Mouse (Mus musculus): ENCODE measurements around the gene Rfx5. TPM values are rescaled to one million over a fixed set of nuclear protein-coding genes. Genes with fewer than 3 reads are reported as not detected.
"Not testable (repeated sequence)": the region's sequence is repeated elsewhere in the genome, so short reads cannot be mapped to it uniquely, and the experiment has no call there.

Rfx5 gene
- total RNA-seq (2015; ENCODE audit: low replicate concordance) (3.3 and 4.2 TPM in 2 replicates), total RNA-seq (2017; ENCODE audit: low replicate concordance) (2.2 and 5.9 TPM in 2 replicates)

- ATAC-seq (replicated peaks; ENCODE audit: low FRiP score, poor library complexity, severe bottlenecking), result peak; percentile 94
Observed at GRCm38 (mm10) chr3:94953764-94954616, at the start of gene Rfx5. Gene Rfx5 (plus strand): TSS chr3:94954075.

GRCm38 (mm10) chr3:94904759-94905158, 49.1 kb upstream of the Rfx5 start:
- ATAC-seq (replicated peaks; ENCODE audit: low FRiP score, poor library complexity, severe bottlenecking), result not testable (repeated sequence)

GRCm38 (mm10) chr3:94906482-94906881, 47.4 kb upstream of the Rfx5 start:
- ATAC-seq (replicated peaks; ENCODE audit: low FRiP score, poor library complexity, severe bottlenecking), result peak; percentile 79

GRCm38 (mm10) chr3:94911050-94911693, 42.7 kb upstream of the Rfx5 start:
- ATAC-seq (replicated peaks; ENCODE audit: low FRiP score, poor library complexity, severe bottlenecking), result no peak

- ATAC-seq (replicated peaks; ENCODE audit: low FRiP score, poor library complexity, severe bottlenecking), result no peak
Observed at GRCm38 (mm10) chr3:94913801-94914200, 40.1 kb upstream of the Rfx5 start.

GRCm38 (mm10) chr3:94915903-94916741, 37.8 kb upstream of the Rfx5 start:
- ATAC-seq (replicated peaks; ENCODE audit: low FRiP score, poor library complexity, severe bottlenecking), result no peak

- ATAC-seq (replicated peaks; ENCODE audit: low FRiP score, poor library complexity, severe bottlenecking), result peak; percentile 97
Observed at GRCm38 (mm10) chr3:94917816-94918361, 36.0 kb upstream of the Rfx5 start.

- ATAC-seq (replicated peaks; ENCODE audit: low FRiP score, poor library complexity, severe bottlenecking), result no peak
Observed at GRCm38 (mm10) chr3:94918845-94919244, 35.0 kb upstream of the Rfx5 start.

GRCm38 (mm10) chr3:94921104-94921503, 32.8 kb upstream of the Rfx5 start:
- no peak for ATAC-seq (replicated peaks; ENCODE audit: low FRiP score, poor library complexity, severe bottlenecking)

GRCm38 (mm10) chr3:94922333-94922732, 31.5 kb upstream of the Rfx5 start:
- ATAC-seq (replicated peaks; ENCODE audit: low FRiP score, poor library complexity, severe bottlenecking), result no peak

- ATAC-seq (replicated peaks; ENCODE audit: low FRiP score, poor library complexity, severe bottlenecking), result no peak; the same call in 1 of the 2 replicates
Observed at GRCm38 (mm10) chr3:94924688-94925087, 29.2 kb upstream of the Rfx5 start.

- ATAC-seq (replicated peaks; ENCODE audit: low FRiP score, poor library complexity, severe bottlenecking), result peak; percentile 65
Observed at GRCm38 (mm10) chr3:94926301-94926736, 27.6 kb upstream of the Rfx5 start.

GRCm38 (mm10) chr3:94928979-94929378, 24.9 kb upstream of the Rfx5 start:
- not testable (repeated sequence) for ATAC-seq (replicated peaks; ENCODE audit: low FRiP score, poor library complexity, severe bottlenecking)

GRCm38 (mm10) chr3:94930386-94931266, 23.2 kb upstream of the Rfx5 start:
- ATAC-seq (replicated peaks; ENCODE audit: low FRiP score, poor library complexity, severe bottlenecking), result not testable (repeated sequence)

- ATAC-seq (replicated peaks; ENCODE audit: low FRiP score, poor library complexity, severe bottlenecking), result not testable (repeated sequence)
Observed at GRCm38 (mm10) chr3:94931427-94932082, 22.3 kb upstream of the Rfx5 start.

GRCm38 (mm10) chr3:94932279-94932678, 21.6 kb upstream of the Rfx5 start:
- ATAC-seq (replicated peaks; ENCODE audit: low FRiP score, poor library complexity, severe bottlenecking), result not testable (repeated sequence)

- peak; percentile 74 for ATAC-seq (replicated peaks; ENCODE audit: low FRiP score, poor library complexity, severe bottlenecking)
Observed at GRCm38 (mm10) chr3:94932809-94933564, 20.9 kb upstream of the Rfx5 start, which contains the start of gene Selenbp1. Gene Selenbp1 (plus strand): TSS chr3:94933056.
